Mouse (Mus musculus): ENCODE data around the gene Ephb2. TPM values are rescaled to one million over a fixed set of nuclear protein-coding genes. Genes with fewer than 3 reads are reported as not detected.
A peak's percentile ranks its signal among the peaks of the same experiment; 100 is the strongest.

The Ephb2 gene
- polyA plus RNA-seq, 1 experiment, result 16.8 TPM

DNA sequence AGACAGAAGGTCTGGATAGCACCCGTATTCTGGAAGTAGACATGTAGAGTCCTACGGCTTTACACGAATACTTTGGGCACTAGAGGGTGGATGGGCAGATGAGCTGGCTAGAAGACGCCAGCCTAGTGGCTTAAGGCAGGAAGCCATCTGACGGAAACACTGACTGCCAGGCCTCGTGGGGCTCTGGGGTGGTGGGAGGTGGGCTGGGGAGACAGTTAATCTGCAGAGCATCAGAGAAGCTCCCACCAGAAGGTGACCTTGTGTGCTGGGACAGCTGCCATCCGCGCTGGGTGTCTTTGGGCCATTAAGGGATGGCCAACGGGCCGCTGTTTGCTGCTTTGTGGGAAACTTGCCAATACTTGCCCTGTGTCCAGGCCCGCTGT, 183.3 kb downstream of the Ephb2 start:
- H3K4me3 ChIP-seq (ENCODE audit: insufficient read depth, poor library complexity, severe bottlenecking), result no peak overlapping the region
- no peaks in the 10 kb centered on the region for H3K36me3 ChIP-seq (ENCODE audit: control insufficient read depth, insufficient read depth)
- TF ChIP-seq CTCF (IDR thresholded peaks at IDR 0.05; ENCODE audit: control insufficient read depth, insufficient read depth, insufficient read length) (no peak), MYOD1 (IDR thresholded peaks at IDR 0.05; ENCODE audit: control insufficient read depth, insufficient read length, low read depth) (no peak), CEBPB (IDR thresholded peaks at IDR 0.05; ENCODE audit: low read depth) (no peak), MAX (IDR thresholded peaks at IDR 0.05) (no peak), FOSL1 (IDR thresholded peaks at IDR 0.05; ENCODE audit: insufficient read depth, low read length, poor library complexity, severe bottlenecking) (no peak), MYOG (IDR thresholded peaks at IDR 0.05; ENCODE audit: control insufficient read depth, extremely low read depth, insufficient read length) (no peak), USF1 (IDR thresholded peaks at IDR 0.05; ENCODE audit: low read depth) (no peak)
- no peaks in the 10 kb centered on the region for H3K27me3 ChIP-seq (ENCODE audit: control insufficient read depth, insufficient read depth, insufficient read length)
- H3ac ChIP-seq (ENCODE audit: control insufficient read depth, insufficient read length, low read depth), result no peak overlapping the region
- no peaks in the 10 kb centered on the region for H3K79me3 ChIP-seq (ENCODE audit: low read depth)
- no peaks in the 10 kb centered on the region for H3K79me2 ChIP-seq (ENCODE audit: control insufficient read depth, insufficient read depth)

DNA sequence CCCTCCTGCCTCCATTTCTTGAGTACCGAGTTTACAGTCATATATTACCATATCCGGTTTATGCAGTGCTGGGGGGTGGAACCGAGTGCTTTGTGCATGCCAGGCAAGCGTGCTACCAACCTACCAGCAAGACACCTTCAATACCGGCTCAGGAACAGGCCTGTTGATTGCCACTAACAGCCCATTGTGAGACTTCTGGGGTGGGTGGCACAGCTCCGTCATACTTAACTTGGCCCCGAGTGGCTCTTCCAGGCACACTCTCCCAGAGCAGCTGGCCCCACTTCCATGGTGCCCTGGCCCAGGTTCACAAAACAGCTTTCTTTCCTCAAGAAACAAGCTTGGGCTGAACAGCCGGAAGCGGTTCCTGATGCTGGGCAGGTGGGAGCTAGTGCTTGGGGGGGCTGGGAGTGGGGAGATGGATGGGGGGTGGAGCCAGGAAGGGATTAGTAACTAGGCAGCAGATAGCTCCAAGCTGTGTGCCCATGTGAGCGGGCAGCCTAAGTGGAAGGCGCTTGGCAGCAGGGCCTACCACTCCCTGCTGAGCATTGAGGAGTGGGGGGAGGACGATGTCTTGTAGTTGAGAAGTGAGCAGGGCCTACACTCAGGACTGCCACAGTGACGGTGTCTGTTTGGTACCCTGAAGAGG, 183.8 kb downstream of the Ephb2 start:
- Histone ChIP-seq H3K4me3 (ENCODE audit: insufficient read depth, poor library complexity, severe bottlenecking) (no peak overlapping the region), H3ac (ENCODE audit: control insufficient read depth, insufficient read length, low read depth) (no peak overlapping the region), H3K36me3 (ENCODE audit: control insufficient read depth, insufficient read depth) (no peaks in the 10 kb centered on the region), H3K79me2 (ENCODE audit: control insufficient read depth, insufficient read depth) (no peaks in the 10 kb centered on the region), H3K27me3 (ENCODE audit: control insufficient read depth, insufficient read depth, insufficient read length) (no peaks in the 10 kb centered on the region), H3K79me3 (ENCODE audit: low read depth) (no peaks in the 10 kb centered on the region)
- TF ChIP-seq CEBPB (IDR thresholded peaks at IDR 0.05; ENCODE audit: low read depth) (no peak), USF1 (IDR thresholded peaks at IDR 0.05; ENCODE audit: low read depth) (no peak), MYOG (IDR thresholded peaks at IDR 0.05; ENCODE audit: control insufficient read depth, extremely low read depth, insufficient read length) (no peak), MAX (IDR thresholded peaks at IDR 0.05) (no peak), FOSL1 (IDR thresholded peaks at IDR 0.05; ENCODE audit: insufficient read depth, low read length, poor library complexity, severe bottlenecking) (no peak), MYOD1 (IDR thresholded peaks at IDR 0.05; ENCODE audit: control insufficient read depth, insufficient read length, low read depth) (no peak), CTCF (IDR thresholded peaks at IDR 0.05; ENCODE audit: control insufficient read depth, insufficient read depth, insufficient read length) (no peak)

DNA sequence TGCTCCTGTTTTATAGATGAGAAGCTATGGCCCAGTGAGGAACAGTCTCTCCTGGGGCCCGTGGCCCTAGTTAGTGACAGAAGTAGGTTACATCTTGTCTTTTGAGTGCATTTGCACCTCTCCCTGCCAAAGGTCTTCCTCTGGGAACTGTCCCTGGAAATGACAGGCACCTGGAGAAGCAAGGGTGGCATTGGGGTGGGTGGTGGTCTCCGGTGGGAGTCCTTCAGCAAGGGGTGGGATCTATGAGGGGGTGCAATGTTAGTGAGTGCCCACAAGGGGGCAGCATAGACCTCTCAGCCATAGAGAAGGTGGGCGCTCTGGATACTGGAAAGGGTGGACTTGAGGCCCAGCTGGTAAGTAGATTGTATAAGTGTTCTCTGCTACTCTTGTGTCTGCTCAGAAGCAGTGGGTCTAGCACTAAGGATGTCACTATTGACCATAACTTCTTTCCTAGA, 184.4 kb downstream of the Ephb2 start:
- Histone ChIP-seq H3K79me2 (ENCODE audit: control insufficient read depth, insufficient read depth) (no peaks in the 10 kb centered on the region), H3K79me3 (ENCODE audit: low read depth) (no peaks in the 10 kb centered on the region)
- TF ChIP-seq MAX (IDR thresholded peaks at IDR 0.05) (no peak), USF1 (IDR thresholded peaks at IDR 0.05; ENCODE audit: low read depth) (no peak), CTCF (IDR thresholded peaks at IDR 0.05; ENCODE audit: control insufficient read depth, insufficient read depth, insufficient read length) (peak; percentile 55), FOSL1 (IDR thresholded peaks at IDR 0.05; ENCODE audit: insufficient read depth, low read length, poor library complexity, severe bottlenecking) (no peak), MYOD1 (IDR thresholded peaks at IDR 0.05; ENCODE audit: control insufficient read depth, insufficient read length, low read depth) (no peak), CEBPB (IDR thresholded peaks at IDR 0.05; ENCODE audit: low read depth) (no peak)

DNA sequence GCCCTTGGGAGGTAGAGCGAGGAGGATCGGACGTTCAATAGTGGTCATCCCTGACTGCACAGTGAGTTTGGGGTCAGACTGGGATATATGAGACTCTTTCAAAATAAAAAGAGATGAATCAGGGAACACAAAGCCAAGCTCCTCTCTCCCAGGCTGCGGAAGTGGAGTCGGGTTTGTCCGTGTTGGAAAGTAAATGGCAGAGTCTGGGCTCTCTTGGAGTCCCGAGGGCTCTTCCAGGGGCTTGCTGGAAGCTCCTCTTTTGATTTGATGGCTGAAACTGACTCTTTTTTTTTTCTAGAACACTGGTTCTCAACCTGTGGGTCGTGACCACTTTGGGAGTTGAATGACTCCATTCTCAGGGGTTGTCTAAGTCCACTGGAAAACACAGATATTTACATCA, 185.5 kb downstream of the Ephb2 start:
- H3K36me3 ChIP-seq (ENCODE audit: control insufficient read depth, insufficient read depth), result no peaks in the 10 kb centered on the region
- no peak for TF ChIP-seq CEBPB (IDR thresholded peaks at IDR 0.05; ENCODE audit: low read depth)
- TF ChIP-seq MYOD1 (IDR thresholded peaks at IDR 0.05; ENCODE audit: control insufficient read depth, insufficient read length, low read depth), result no peak
- TF ChIP-seq MAX (IDR thresholded peaks at IDR 0.05), result no peak
- TF ChIP-seq MYOG (IDR thresholded peaks at IDR 0.05; ENCODE audit: control insufficient read depth, extremely low read depth, insufficient read length), result no peak
- no peak for TF ChIP-seq CTCF (IDR thresholded peaks at IDR 0.05; ENCODE audit: control insufficient read depth, insufficient read depth, insufficient read length)
- TF ChIP-seq FOSL1 (IDR thresholded peaks at IDR 0.05; ENCODE audit: insufficient read depth, low read length, poor library complexity, severe bottlenecking), result no peak
- TF ChIP-seq USF1 (IDR thresholded peaks at IDR 0.05; ENCODE audit: low read depth), result no peak
- no peaks in the 10 kb centered on the region for H3K79me2 ChIP-seq (ENCODE audit: control insufficient read depth, insufficient read depth)
- H3K79me3 ChIP-seq (ENCODE audit: low read depth), result no peaks in the 10 kb centered on the region
- H3ac ChIP-seq (ENCODE audit: control insufficient read depth, insufficient read length, low read depth), result peak overlapping the region; percentile 44
- H3K27me3 ChIP-seq (ENCODE audit: control insufficient read depth, insufficient read depth, insufficient read length), result no peaks in the 10 kb centered on the region
- peak overlapping the region; percentile 21 for H3K4me3 ChIP-seq (ENCODE audit: insufficient read depth, poor library complexity, severe bottlenecking)

More for the DNA sequence above, 184.4 kb downstream of the Ephb2 start:
- H3K36me3 ChIP-seq (ENCODE audit: control insufficient read depth, insufficient read depth), result no peaks in the 10 kb centered on the region
- no peak overlapping the region for H3K4me3 ChIP-seq (ENCODE audit: insufficient read depth, poor library complexity, severe bottlenecking)
- no peak overlapping the region for H3ac ChIP-seq (ENCODE audit: control insufficient read depth, insufficient read length, low read depth)
- no peaks in the 10 kb centered on the region for H3K27me3 ChIP-seq (ENCODE audit: control insufficient read depth, insufficient read depth, insufficient read length)

DNA sequence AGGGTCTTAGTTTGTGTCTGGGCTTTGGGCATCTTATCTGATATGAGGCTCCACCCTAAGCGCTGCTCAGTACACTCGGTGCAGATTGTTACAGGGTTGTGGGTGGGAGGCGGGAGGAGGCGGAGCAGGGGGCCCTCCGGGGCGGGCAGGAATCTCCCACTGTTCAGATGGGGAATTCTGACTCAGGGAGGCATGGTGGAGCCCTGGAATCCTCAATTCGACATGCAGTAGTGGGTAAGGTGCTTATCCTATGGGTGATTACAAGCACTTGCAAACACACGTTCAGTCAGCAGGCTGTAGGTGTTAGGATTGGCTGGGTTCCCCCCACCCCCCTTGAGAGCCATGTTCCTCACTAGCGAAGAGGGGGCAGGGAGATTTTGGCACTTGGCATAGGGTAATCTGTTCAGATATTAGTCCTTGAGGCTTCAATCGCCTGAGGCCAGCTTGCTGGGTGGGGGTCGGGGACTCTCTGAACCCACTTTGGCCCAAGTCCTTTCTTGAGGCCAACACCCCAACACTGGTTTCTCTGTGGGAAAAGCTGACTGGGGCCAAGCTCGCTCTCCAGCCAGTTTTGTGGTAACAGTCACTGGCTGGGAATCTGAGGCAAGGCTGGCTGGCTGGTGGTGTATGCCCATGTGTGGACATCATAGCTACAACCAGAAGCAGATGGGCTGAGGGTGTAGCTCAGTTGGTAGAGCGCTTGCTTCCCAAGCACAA, 186.2 kb downstream of the Ephb2 start:
- Histone ChIP-seq H3K79me2 (ENCODE audit: control insufficient read depth, insufficient read depth) (no peaks in the 10 kb centered on the region), H3K4me3 (ENCODE audit: insufficient read depth, poor library complexity, severe bottlenecking) (peak overlapping the region; percentile 21), H3K36me3 (ENCODE audit: control insufficient read depth, insufficient read depth) (no peaks in the 10 kb centered on the region), H3K27me3 (ENCODE audit: control insufficient read depth, insufficient read depth, insufficient read length) (no peaks in the 10 kb centered on the region), H3K79me3 (ENCODE audit: low read depth) (no peaks in the 10 kb centered on the region), H3ac (ENCODE audit: control insufficient read depth, insufficient read length, low read depth) (peak overlapping the region; percentile 44)
- TF ChIP-seq FOSL1 (IDR thresholded peaks at IDR 0.05; ENCODE audit: insufficient read depth, low read length, poor library complexity, severe bottlenecking) (no peak), MYOG (IDR thresholded peaks at IDR 0.05; ENCODE audit: control insufficient read depth, extremely low read depth, insufficient read length) (no peak), CTCF (IDR thresholded peaks at IDR 0.05; ENCODE audit: control insufficient read depth, insufficient read depth, insufficient read length) (no peak), USF1 (IDR thresholded peaks at IDR 0.05; ENCODE audit: low read depth) (no peak), MYOD1 (IDR thresholded peaks at IDR 0.05; ENCODE audit: control insufficient read depth, insufficient read length, low read depth) (no peak), CEBPB (IDR thresholded peaks at IDR 0.05; ENCODE audit: low read depth) (no peak), MAX (IDR thresholded peaks at IDR 0.05) (no peak)

Data from C2C12 (cell line).